Mouse (Mus musculus): Measurements from ENCODE around the gene Dtx1. TPM values are rescaled to one million over a fixed set of nuclear protein-coding genes. Genes with fewer than 3 reads are reported as not detected.
A peak's percentile ranks its signal among the peaks of the same experiment; 100 is the strongest.

The Dtx1 gene
- total RNA-seq (2021), result 1 to 10 TPM; 7.4 to 9.2 TPM
- long read RNA-seq, experiment 1, full-length matches to known transcripts, result 7 of 13 reads
- long read RNA-seq, experiment 1, partial matches to known transcripts, result 4 of 13 reads
- long read RNA-seq, experiment 1, other reads (novel, unspliced or antisense), result 2 of 13 reads
- long read RNA-seq, experiment 2, full-length matches to known transcripts, result 1 of 2 reads
- long read RNA-seq, experiment 2, partial matches to known transcripts, result 0 of 2 reads
- long read RNA-seq, experiment 2, other reads (novel, unspliced or antisense), result 1 of 2 reads

- no peak for DNase-seq
These were observed at the start of gene Dtx1 for GRCm38 (mm10) chr5:120711827-120712226. Gene Dtx1 (minus strand): TSS chr5:120711927.

GRCm38 (mm10) chr5:120754215-120754614, 42.5 kb upstream of the Dtx1 start:
- DNase-seq, result no peak

GRCm38 (mm10) chr5:120752786-120753185, 41.1 kb upstream of the Dtx1 start:
- DNase-seq, result no peak

GRCm38 (mm10) chr5:120751206-120751605, 39.5 kb upstream of the Dtx1 start:
- no peak for DNase-seq

- DNase-seq, result no peak
These were observed 38.0 kb upstream of the Dtx1 start, which contains the start of gene Oas2 for GRCm38 (mm10) chr5:120749688-120750087. Gene Oas2 (minus strand): TSS chr5:120749853.

- peak; percentile 73 for DNase-seq
These were observed 34.7 kb upstream of the Dtx1 start for GRCm38 (mm10) chr5:120746451-120746850.

- peak; percentile 48 for DNase-seq
These were observed 30.4 kb upstream of the Dtx1 start for GRCm38 (mm10) chr5:120742125-120742524.

- DNase-seq, result no peak
These were observed 22.8 kb upstream of the Dtx1 start for GRCm38 (mm10) chr5:120734380-120734990.

GRCm38 (mm10) chr5:120733696-120734095, 22.0 kb upstream of the Dtx1 start:
- no peak for DNase-seq

- DNase-seq, result no peak
These were observed 21.0 kb upstream of the Dtx1 start for GRCm38 (mm10) chr5:120732740-120733139.

GRCm38 (mm10) chr5:120729319-120729718, 17.6 kb upstream of the Dtx1 start:
- no peak for DNase-seq

GRCm38 (mm10) chr5:120725811-120726455, 14.2 kb upstream of the Dtx1 start:
- no peak for DNase-seq

GRCm38 (mm10) chr5:120721005-120721404, 9.3 kb upstream of the Dtx1 start:
- no peak for DNase-seq

GRCm38 (mm10) chr5:120718600-120719378, 7.1 kb upstream of the Dtx1 start:
- DNase-seq, result no peak

GRCm38 (mm10) chr5:120717136-120717535, 5.4 kb upstream of the Dtx1 start:
- no peak for DNase-seq

GRCm38 (mm10) chr5:120714314-120714713, 2.6 kb upstream of the Dtx1 start:
- peak; percentile 91 for DNase-seq

GRCm38 (mm10) chr5:120712721-120713120, 994 bp upstream of the Dtx1 start:
- DNase-seq, result no peak

GRCm38 (mm10) chr5:120711416-120711815, 311 bp downstream of the Dtx1 start:
- peak; percentile 73 for DNase-seq

- no peak for DNase-seq
These were observed 890 bp downstream of the Dtx1 start for GRCm38 (mm10) chr5:120710826-120711248.

- peak; percentile 46 for DNase-seq
These were observed 1.4 kb downstream of the Dtx1 start for GRCm38 (mm10) chr5:120710161-120710825.

- no peak for DNase-seq
These were observed 4.8 kb downstream of the Dtx1 start for GRCm38 (mm10) chr5:120706976-120707375.

- DNase-seq, result no peak
These were observed 5.2 kb downstream of the Dtx1 start for GRCm38 (mm10) chr5:120706541-120706940.

Measured in adrenal gland, postnatal 10 days (tissue).